Mouse (Mus musculus): ENCODE measurements around the gene Gmfb. TPM values are rescaled to one million over a fixed set of nuclear protein-coding genes. Genes with fewer than 3 reads are reported as not detected.

Gmfb gene
- 105 and 109 TPM in 2 replicates for polyA plus RNA-seq (2016; fragmentation: Nextera tagmentation; extraction: Ambion mirVana)

GRCm38 (mm10) chr14:46821873-46822716 is at the start of gene Gmfb:
Gene Gmfb, minus strand, starts transcription at chr14:46822242.
- peak within 1 kb of the TSS; percentile 83 for H3K4me2 ChIP-seq (replicated peaks)
- no peaks in the 10 kb centered on the region for H3K9me3 ChIP-seq
- H3K4me1 ChIP-seq = peaks cover 15% of the 10 kb centered on the region
- peak within 1 kb of the TSS; percentile 86 for H3K4me3 ChIP-seq
- H3K27ac ChIP-seq (replicated peaks) = peak within 1 kb of the TSS; percentile 82
- H3K36me3 ChIP-seq = peaks cover under 1% of the 10 kb centered on the region; the same call in 1 of the 2 replicates
- under 1% methylated on average over 65 of the region's 65 CpGs for WGBS
- peak within 1 kb of the TSS; percentile 78 for H3K9ac ChIP-seq (replicated peaks)
- peaks cover 11% of the 10 kb centered on the region for H3K27me3 ChIP-seq
- peak; percentile 97 for ATAC-seq (ENCODE audit: low FRiP score, low read depth)

DNA sequence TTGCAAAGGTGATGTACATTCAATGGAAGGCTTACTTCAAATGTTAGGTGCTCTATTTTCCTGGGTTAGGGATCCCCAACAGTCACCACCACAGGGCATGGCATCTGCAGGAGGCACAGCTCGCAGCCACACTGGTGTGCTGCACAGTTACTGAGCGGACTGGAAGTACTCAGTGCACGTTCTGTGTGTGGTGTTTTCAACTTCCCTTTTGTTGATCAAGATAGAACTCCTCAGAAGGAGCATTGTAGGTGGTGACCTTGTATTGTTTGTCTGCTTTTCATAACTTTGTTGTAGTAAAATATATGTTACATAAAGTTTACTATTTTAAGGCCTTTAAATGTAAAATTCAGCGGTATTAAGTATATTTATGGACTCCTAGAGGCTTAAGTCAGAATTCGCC is 40.9 kb upstream of the Gmfb start:
- Histone ChIP-seq H3K4me1 (no peaks in the 10 kb centered on the region), H3K4me2 (replicated peaks) (no peak overlapping the region), H3K27me3 (no peaks in the 10 kb centered on the region), H3K9ac (replicated peaks) (no peak overlapping the region), H3K9me3 (no peaks in the 10 kb centered on the region), H3K27ac (replicated peaks) (no peak overlapping the region), H3K36me3 (0 out of 2 replicates have a peak, but pooled peaks cover 3% of the 10 kb centered on the region), H3K4me3 (no peak overlapping the region)
- no peak for ATAC-seq (ENCODE audit: low FRiP score, low read depth)
- 95% methylated on average over 5 of the region's 5 CpGs for WGBS

DNA sequence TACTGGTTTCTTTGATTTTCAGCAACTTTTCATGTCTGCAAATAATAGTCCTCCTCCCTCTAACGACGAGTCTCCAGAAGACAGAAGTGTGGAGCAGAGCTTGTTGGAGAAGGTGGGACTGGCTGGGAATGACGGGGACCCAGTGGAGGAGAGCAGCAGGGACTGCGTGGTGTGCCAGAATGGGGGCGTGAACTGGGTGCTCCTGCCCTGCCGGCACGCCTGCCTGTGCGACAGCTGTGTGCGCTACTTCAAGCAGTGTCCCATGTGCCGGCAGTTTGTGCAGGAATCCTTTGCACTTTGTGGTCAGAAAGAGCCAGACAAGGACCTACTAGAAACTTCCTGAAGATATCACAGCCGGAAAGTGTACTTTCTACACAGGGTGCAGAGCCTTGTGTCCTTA is 31.6 kb upstream of the Gmfb start:
- Histone ChIP-seq H3K4me3 (no peak overlapping the region), H3K9ac (replicated peaks) (no peak overlapping the region), H3K27me3 (no peaks in the 10 kb centered on the region), H3K4me2 (replicated peaks) (no peak overlapping the region), H3K36me3 (peaks cover 19% of the 10 kb centered on the region), H3K27ac (replicated peaks) (no peak overlapping the region), H3K4me1 (no peaks in the 10 kb centered on the region), H3K9me3 (no peaks in the 10 kb centered on the region)
- 87% methylated on average over 11 of the region's 11 CpGs for WGBS
- ATAC-seq (ENCODE audit: low FRiP score, low read depth) = no peak

- H3K4me3 ChIP-seq = no peak overlapping the region
- no peaks in the 10 kb centered on the region for H3K27me3 ChIP-seq
- no peak overlapping the region for H3K27ac ChIP-seq (replicated peaks)
- WGBS = 95% methylated on average over 1 of the region's 1 CpGs
- H3K9me3 ChIP-seq = no peaks in the 10 kb centered on the region
- no peak overlapping the region for H3K4me2 ChIP-seq (replicated peaks)
- peaks cover 28% of the 10 kb centered on the region for H3K36me3 ChIP-seq
- no peak for ATAC-seq (ENCODE audit: low FRiP score, low read depth)
- no peak overlapping the region for H3K9ac ChIP-seq (replicated peaks)
- no peaks in the 10 kb centered on the region for H3K4me1 ChIP-seq
Measured at GRCm38 (mm10) chr14:46849769-46850168, 27.7 kb upstream of the Gmfb start.

DNA sequence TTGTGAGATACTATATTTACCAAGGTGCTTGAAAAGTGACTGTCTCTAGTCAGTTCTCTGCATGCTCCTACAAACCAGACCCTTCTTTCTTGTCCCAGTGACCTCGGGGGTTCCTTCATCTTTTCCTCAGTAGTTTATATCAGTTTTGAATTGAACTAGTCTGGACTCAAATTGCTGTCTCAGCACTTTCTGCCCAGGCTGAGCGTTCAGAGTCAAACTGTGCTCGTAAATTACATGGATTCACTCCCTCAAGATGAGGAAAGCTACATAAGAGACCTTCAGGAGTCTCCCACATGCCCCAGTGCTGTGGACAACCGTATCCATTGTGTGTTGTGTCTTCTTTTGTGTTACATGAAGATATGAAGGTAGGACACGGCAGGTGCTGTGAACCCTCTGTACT is 26.7 kb upstream of the Gmfb start:
- no peak overlapping the region for H3K4me2 ChIP-seq (replicated peaks)
- ATAC-seq (ENCODE audit: low FRiP score, low read depth) = no peak
- no peak overlapping the region for H3K4me3 ChIP-seq
- no peaks in the 10 kb centered on the region for H3K9me3 ChIP-seq
- H3K9ac ChIP-seq (replicated peaks) = no peak overlapping the region
- H3K27ac ChIP-seq (replicated peaks) = no peak overlapping the region
- no peaks in the 10 kb centered on the region for H3K27me3 ChIP-seq
- H3K36me3 ChIP-seq = peaks cover 19% of the 10 kb centered on the region
- H3K4me1 ChIP-seq = no peaks in the 10 kb centered on the region
- 85% methylated on average over 5 of the region's 5 CpGs for WGBS

- H3K4me3 ChIP-seq = no peak overlapping the region
- no peaks in the 10 kb centered on the region for H3K27me3 ChIP-seq
- peaks cover 17% of the 10 kb centered on the region for H3K36me3 ChIP-seq
- no peak for ATAC-seq (ENCODE audit: low FRiP score, low read depth)
- H3K9me3 ChIP-seq = no peaks in the 10 kb centered on the region
- H3K27ac ChIP-seq (replicated peaks) = no peak overlapping the region
- no peaks in the 10 kb centered on the region for H3K4me1 ChIP-seq
- no peak overlapping the region for H3K4me2 ChIP-seq (replicated peaks)
- H3K9ac ChIP-seq (replicated peaks) = no peak overlapping the region
- WGBS = 85% methylated on average over 4 of the region's 4 CpGs
Measured at GRCm38 (mm10) chr14:46848063-46848590, 26.1 kb upstream of the Gmfb start.

DNA sequence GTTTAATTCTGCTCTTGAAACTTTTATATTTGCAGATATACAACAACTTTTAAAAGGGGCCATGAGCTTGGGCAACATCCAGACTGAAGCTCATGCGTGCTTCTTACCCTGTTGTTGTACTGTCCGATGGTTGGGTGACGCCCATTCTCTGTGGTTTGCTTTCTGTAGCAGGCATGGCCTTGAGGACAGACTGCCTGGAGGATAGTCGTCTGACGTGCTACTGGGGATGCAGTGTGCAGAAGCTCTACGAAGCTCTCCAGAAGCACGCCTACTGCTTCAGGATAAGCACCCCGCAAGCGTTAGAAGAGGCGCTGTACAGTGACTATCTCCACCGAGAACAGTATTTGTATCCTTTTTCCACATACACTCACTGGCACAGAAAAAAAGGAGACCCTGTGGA is 23.7 kb upstream of the Gmfb start:
- Histone ChIP-seq H3K36me3 (peaks cover 37% of the 10 kb centered on the region), H3K9ac (replicated peaks) (no peak overlapping the region), H3K27me3 (no peaks in the 10 kb centered on the region), H3K4me3 (no peak overlapping the region), H3K4me1 (no peaks in the 10 kb centered on the region), H3K27ac (replicated peaks) (no peak overlapping the region), H3K4me2 (replicated peaks) (no peak overlapping the region), H3K9me3 (no peaks in the 10 kb centered on the region)
- ATAC-seq (ENCODE audit: low FRiP score, low read depth) = no peak
- 95% methylated on average over 11 of the region's 11 CpGs for WGBS

- Histone ChIP-seq H3K27me3 (no peaks in the 10 kb centered on the region), H3K27ac (replicated peaks) (no peak overlapping the region), H3K4me2 (replicated peaks) (no peak overlapping the region), H3K9ac (replicated peaks) (no peak overlapping the region), H3K4me3 (no peak overlapping the region), H3K36me3 (peaks cover 26% of the 10 kb centered on the region), H3K4me1 (no peaks in the 10 kb centered on the region), H3K9me3 (no peaks in the 10 kb centered on the region)
- no peak for ATAC-seq (ENCODE audit: low FRiP score, low read depth)
- 65% methylated on average over 4 of the region's 4 CpGs for WGBS
Measured at GRCm38 (mm10) chr14:46839326-46839725, 17.3 kb upstream of the Gmfb start.

DNA sequence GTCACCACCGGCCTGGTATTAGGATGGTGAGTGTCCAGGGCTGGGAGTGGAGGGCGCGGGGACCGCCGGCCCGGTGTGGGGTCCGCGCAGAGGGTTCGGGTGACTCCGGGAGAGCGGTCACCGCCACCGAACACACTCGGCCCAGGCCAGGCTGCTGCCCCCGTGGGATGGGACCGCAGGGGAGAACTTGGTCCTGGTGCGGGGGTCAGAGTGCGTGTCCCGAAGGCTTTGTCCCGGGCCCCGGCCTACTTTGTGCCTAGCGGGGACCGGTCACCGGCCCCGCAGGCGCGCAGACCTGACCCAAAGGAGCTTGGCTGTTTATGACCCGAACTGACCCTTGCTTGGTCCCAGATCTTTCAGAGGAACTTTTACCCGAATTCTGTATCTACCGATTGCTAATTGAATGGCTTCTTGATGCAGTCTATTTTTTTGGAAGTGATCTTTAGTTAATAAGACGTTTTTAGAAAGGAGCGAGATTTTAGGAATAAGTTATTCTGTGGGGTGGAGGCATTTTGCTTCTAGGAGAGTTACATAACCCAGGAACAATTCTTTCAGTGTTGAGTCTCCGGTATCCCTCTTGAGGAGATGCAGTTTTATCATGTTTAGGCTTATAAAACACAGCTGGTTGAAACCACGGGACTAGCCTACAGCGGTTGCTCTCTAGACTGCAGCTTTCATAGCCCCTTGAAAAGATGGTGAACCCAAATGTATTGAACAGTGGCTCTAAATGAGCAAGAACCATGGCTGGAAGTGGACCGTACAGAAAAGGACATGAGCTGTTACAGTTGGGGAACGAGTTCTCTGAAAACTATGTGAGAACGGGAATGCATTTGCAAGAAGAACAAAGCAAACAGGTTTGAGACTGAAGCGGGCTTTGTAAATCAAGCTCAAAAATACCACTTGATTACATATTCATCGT is 10.6 kb upstream of the Gmfb start:
- peak overlapping the region; percentile 86 for H3K4me3 ChIP-seq
- H3K27me3 ChIP-seq = no peaks in the 10 kb centered on the region; the same call in 1 of the 2 replicates
- peak overlapping the region; percentile 80 for H3K4me2 ChIP-seq (replicated peaks)
- peaks cover 10% of the 10 kb centered on the region for H3K4me1 ChIP-seq
- no peak overlapping the region for H3K27ac ChIP-seq (replicated peaks)
- no peak for ATAC-seq (ENCODE audit: low FRiP score, low read depth)
- WGBS = 10% methylated on average over 39 of the region's 40 CpGs
- no peaks in the 10 kb centered on the region for H3K9me3 ChIP-seq
- no peaks in the 10 kb centered on the region for H3K36me3 ChIP-seq
- peak overlapping the region; percentile 80 for H3K9ac ChIP-seq (replicated peaks)

DNA sequence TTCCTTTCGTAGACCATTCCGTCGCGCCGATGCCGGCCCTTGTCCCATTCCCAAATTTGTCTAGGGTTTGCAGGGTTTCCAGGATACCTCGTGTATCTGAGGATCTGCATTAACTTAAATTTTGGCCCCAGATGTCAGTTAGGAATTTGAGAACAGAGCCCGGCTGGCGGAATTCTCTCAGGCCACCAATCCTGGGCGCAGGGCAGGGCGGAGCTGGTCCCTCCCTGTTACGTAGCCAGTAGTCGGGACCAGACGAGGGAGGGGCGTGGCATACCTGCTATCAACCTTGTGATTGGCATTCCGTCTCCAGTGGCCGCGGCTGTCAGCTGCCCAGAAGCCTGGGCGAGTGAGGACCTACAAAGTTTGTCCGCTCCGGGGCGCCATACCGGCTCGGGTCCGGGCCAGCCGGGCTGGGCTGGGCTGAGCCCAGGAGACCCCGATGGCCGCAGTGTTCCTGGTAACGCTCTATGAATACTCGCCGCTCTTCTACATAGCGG is 9.8 kb upstream of the Gmfb start, which contains the start of gene Cgrrf1:
Gene Cgrrf1 (plus strand): TSS at position 289 of the 497 bp plus-strand sequence.
- H3K4me2 ChIP-seq (replicated peaks) = peak within 1 kb of the TSS; percentile 80
- H3K9ac ChIP-seq (replicated peaks) = peak within 1 kb of the TSS; percentile 80
- H3K4me3 ChIP-seq = peak within 1 kb of the TSS; percentile 86
- no peak within 1 kb of the TSS for H3K27ac ChIP-seq (replicated peaks)
- no peaks in the 10 kb centered on the region; the same call in 1 of the 2 replicates for H3K27me3 ChIP-seq
- H3K9me3 ChIP-seq = no peaks in the 10 kb centered on the region
- H3K4me1 ChIP-seq = peaks cover 10% of the 10 kb centered on the region
- ATAC-seq (ENCODE audit: low FRiP score, low read depth) = peak; percentile 100
- H3K36me3 ChIP-seq = no peaks in the 10 kb centered on the region
- WGBS = under 1% methylated on average over 32 of the region's 32 CpGs

DNA sequence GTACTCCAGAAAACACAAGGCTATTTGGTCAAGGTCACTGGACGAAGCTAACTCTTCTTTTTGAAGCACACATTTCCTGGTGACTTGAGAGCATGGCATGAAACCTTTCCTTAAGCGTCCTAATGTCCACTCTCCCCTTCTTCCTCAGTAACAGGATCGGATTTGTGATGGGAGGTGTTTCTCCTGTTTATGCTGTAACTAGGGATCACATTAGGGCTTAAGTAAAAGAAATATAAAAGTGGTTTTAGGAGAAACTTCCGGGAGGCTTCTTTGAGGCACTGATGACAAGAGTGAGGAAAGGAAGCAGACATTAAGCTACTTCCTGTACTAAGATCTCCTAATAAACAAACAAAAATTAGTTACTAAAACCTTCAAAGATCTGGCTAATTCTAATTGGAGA is 9.3 kb upstream of the Gmfb start:
- Histone ChIP-seq H3K27me3 (no peaks in the 10 kb centered on the region; the same call in 1 of the 2 replicates), H3K27ac (replicated peaks) (no peak overlapping the region), H3K9me3 (no peaks in the 10 kb centered on the region), H3K4me2 (replicated peaks) (peak overlapping the region; percentile 80), H3K36me3 (no peaks in the 10 kb centered on the region), H3K9ac (replicated peaks) (peak overlapping the region; percentile 80; the same call in 1 of the 2 replicates), H3K4me3 (peak overlapping the region; percentile 86), H3K4me1 (peaks cover 10% of the 10 kb centered on the region)
- ATAC-seq (ENCODE audit: low FRiP score, low read depth) = no peak; the same call in 1 of the 2 replicates
- 8% methylated on average over 4 of the region's 4 CpGs for whole genome bisulfite sequencing

All from midbrain, embryonic 12.5 days (tissue).